Mouse (Mus musculus) spleen, postnatal 10 days (tissue): ENCODE measurements around the gene Ap2b1.

ENCODE experiments used
- DNase-seq, 2 experiments: peaks; one replicate each; pipeline ENCODE4 v3.0.0; 2021 to 2022; ENCODE audit warnings: low spot score in 2 of 2

Gene Ap2b1

GRCm38 (mm10) chr11:83397626-83398025, 98.8 kb downstream of the Ap2b1 start:
- no peak for DNase-seq

GRCm38 (mm10) chr11:83398724-83399123, 99.9 kb downstream of the Ap2b1 start:
- DNase-seq: no peak

GRCm38 (mm10) chr11:83403787-83404186, 105.0 kb downstream of the Ap2b1 start:
- DNase-seq: no peak

GRCm38 (mm10) chr11:83406391-83406790, 107.6 kb downstream of the Ap2b1 start:
- no peak for DNase-seq

- DNase-seq: no peak
Measured at GRCm38 (mm10) chr11:83408242-83408641, 109.4 kb downstream of the Ap2b1 start.

GRCm38 (mm10) chr11:83409087-83409754, 110.4 kb downstream of the Ap2b1 start, which contains the start of gene Rasl10b:
Gene Rasl10b (plus strand): TSS chr11:83409137.
- no peak for DNase-seq

- DNase-seq: no peak
Measured at GRCm38 (mm10) chr11:83409792-83410291, 111.0 kb downstream of the Ap2b1 start.

- DNase-seq: no peak
Measured at GRCm38 (mm10) chr11:83410510-83410909, 111.7 kb downstream of the Ap2b1 start.

- peak in 1 of 2 experiments; percentile 67 for DNase-seq
Measured at GRCm38 (mm10) chr11:83417080-83417479, 118.3 kb downstream of the Ap2b1 start.

GRCm38 (mm10) chr11:83417708-83418107, 118.9 kb downstream of the Ap2b1 start:
- no peak for DNase-seq

GRCm38 (mm10) chr11:83418566-83418965, 119.7 kb downstream of the Ap2b1 start:
- DNase-seq: no peak

GRCm38 (mm10) chr11:83420338-83420737, 121.5 kb downstream of the Ap2b1 start:
- DNase-seq: peak in 1 of 2 experiments; percentile 42

GRCm38 (mm10) chr11:83421305-83421704, 122.5 kb downstream of the Ap2b1 start:
- DNase-seq: peak; percentile 57 to 82

- DNase-seq: peak; percentile 70 to 78
Measured at GRCm38 (mm10) chr11:83424681-83425080, 125.9 kb downstream of the Ap2b1 start.

GRCm38 (mm10) chr11:83426964-83427363, 128.1 kb downstream of the Ap2b1 start:
- peak in 1 of 2 experiments; percentile 45 for DNase-seq

GRCm38 (mm10) chr11:83429355-83429754, 130.5 kb downstream of the Ap2b1 start, which contains the start of gene Gas2l2:
Gene Gas2l2 (minus strand): TSS chr11:83429455.
- DNase-seq: no peak

GRCm38 (mm10) chr11:83432533-83432932, 133.7 kb downstream of the Ap2b1 start:
- no peak for DNase-seq

- DNase-seq: no peak
Measured at GRCm38 (mm10) chr11:83437377-83437776, 138.6 kb downstream of the Ap2b1 start, which contains the start of gene 1700020L24Rik. Gene 1700020L24Rik (plus strand): TSS chr11:83437677.

GRCm38 (mm10) chr11:83439426-83440060, 140.7 kb downstream of the Ap2b1 start:
- no peak for DNase-seq

- peak; percentile 86 to 91 for DNase-seq
Measured at GRCm38 (mm10) chr11:83440081-83441064, 141.5 kb downstream of the Ap2b1 start.

- no peak for DNase-seq
Measured at GRCm38 (mm10) chr11:83441235-83441634, 142.4 kb downstream of the Ap2b1 start.
